Mouse (Mus musculus): ENCODE data around the gene Elf5. TPM values are rescaled to one million over a fixed set of nuclear protein-coding genes. Genes with fewer than 3 reads are reported as not detected.

Gene Elf5
- 1.5 and 2.8 TPM in 2 replicates for polyA plus RNA-seq (2015; fragmentation: Nextera tagmentation; extraction: Ambion mirVana)

- no peaks in the 10 kb centered on the region for H3K9me3 ChIP-seq (replicated peaks)
- no peak within 1 kb of the TSS for H3K4me3 ChIP-seq (replicated peaks)
- no peaks in the 10 kb centered on the region for H3K27me3 ChIP-seq
- no peak within 1 kb of the TSS for H3K4me2 ChIP-seq
- no peaks in the 10 kb centered on the region for H3K36me3 ChIP-seq
- ATAC-seq (replicated peaks; ENCODE audit: low FRiP score) = no peak
- no peak within 1 kb of the TSS for H3K9ac ChIP-seq
- 73% methylated on average over 6 of the region's 6 CpGs for WGBS
- peak within 1 kb of the TSS; percentile 52; the same call in 1 of the 2 replicates for H3K27ac ChIP-seq
- H3K4me1 ChIP-seq = no peaks in the 10 kb centered on the region
Observed at GRCm38 (mm10) chr2:103411348-103411747, at the start of gene Elf5. Elf5 (plus strand) TSS chr2:103411688.

GRCm38 (mm10) chr2:103372541-103372940 lies 38.9 kb upstream of the Elf5 start:
- no peak overlapping the region for H3K4me2 ChIP-seq
- no peak for ATAC-seq (replicated peaks; ENCODE audit: low FRiP score)
- no peaks in the 10 kb centered on the region for H3K9me3 ChIP-seq (replicated peaks)
- no peaks in the 10 kb centered on the region for H3K4me1 ChIP-seq
- no peak overlapping the region for H3K27ac ChIP-seq
- H3K4me3 ChIP-seq (replicated peaks) = no peak overlapping the region
- H3K9ac ChIP-seq = no peak overlapping the region
- 78% methylated on average over 5 of the region's 5 CpGs for WGBS
- no peaks in the 10 kb centered on the region for H3K36me3 ChIP-seq
- H3K27me3 ChIP-seq = no peaks in the 10 kb centered on the region

GRCm38 (mm10) chr2:103379502-103380160 lies 31.9 kb upstream of the Elf5 start:
- Histone ChIP-seq H3K36me3 (no peaks in the 10 kb centered on the region), H3K4me3 (replicated peaks) (no peak overlapping the region), H3K9ac (no peak overlapping the region), H3K27me3 (no peaks in the 10 kb centered on the region), H3K27ac (no peak overlapping the region), H3K9me3 (replicated peaks) (no peaks in the 10 kb centered on the region), H3K4me1 (no peaks in the 10 kb centered on the region), H3K4me2 (no peak overlapping the region)
- 74% methylated on average over 9 of the region's 9 CpGs for WGBS
- no peak for ATAC-seq (replicated peaks; ENCODE audit: low FRiP score)

- Histone ChIP-seq H3K4me1 (no peaks in the 10 kb centered on the region), H3K27me3 (no peaks in the 10 kb centered on the region), H3K4me2 (no peak overlapping the region), H3K27ac (no peak overlapping the region), H3K4me3 (replicated peaks) (no peak overlapping the region), H3K9me3 (replicated peaks) (no peaks in the 10 kb centered on the region), H3K36me3 (no peaks in the 10 kb centered on the region), H3K9ac (no peak overlapping the region)
- 70% methylated on average over 2 of the region's 2 CpGs for WGBS
- no peak for ATAC-seq (replicated peaks; ENCODE audit: low FRiP score)
Observed at GRCm38 (mm10) chr2:103382174-103382573, 29.3 kb upstream of the Elf5 start.

- no peak overlapping the region for H3K4me2 ChIP-seq
- no peak overlapping the region for H3K27ac ChIP-seq
- ATAC-seq (replicated peaks; ENCODE audit: low FRiP score) = no peak
- no peaks in the 10 kb centered on the region for H3K9me3 ChIP-seq (replicated peaks)
- H3K27me3 ChIP-seq = no peaks in the 10 kb centered on the region
- H3K9ac ChIP-seq = no peak overlapping the region
- no peaks in the 10 kb centered on the region for H3K4me1 ChIP-seq
- no peaks in the 10 kb centered on the region for H3K36me3 ChIP-seq
- H3K4me3 ChIP-seq (replicated peaks) = no peak overlapping the region
- 83% methylated on average over 1 of the region's 1 CpGs for WGBS
Observed at GRCm38 (mm10) chr2:103387881-103388280, 23.6 kb upstream of the Elf5 start.

GRCm38 (mm10) chr2:103388311-103388710 lies 23.2 kb upstream of the Elf5 start:
- no peak for ATAC-seq (replicated peaks; ENCODE audit: low FRiP score)
- Histone ChIP-seq H3K4me1 (no peaks in the 10 kb centered on the region), H3K27me3 (no peaks in the 10 kb centered on the region), H3K9me3 (replicated peaks) (no peaks in the 10 kb centered on the region), H3K4me2 (no peak overlapping the region), H3K4me3 (replicated peaks) (no peak overlapping the region), H3K36me3 (no peaks in the 10 kb centered on the region), H3K9ac (no peak overlapping the region), H3K27ac (no peak overlapping the region)
- WGBS = 96% methylated on average over 1 of the region's 1 CpGs

- H3K27ac ChIP-seq = no peak overlapping the region
- ATAC-seq (replicated peaks; ENCODE audit: low FRiP score) = no peak
- no peak overlapping the region for H3K4me2 ChIP-seq
Observed at GRCm38 (mm10) chr2:103390086-103390988, 21.2 kb upstream of the Elf5 start.

GRCm38 (mm10) chr2:103391626-103392025 lies 19.9 kb upstream of the Elf5 start:
- no peaks in the 10 kb centered on the region for H3K9me3 ChIP-seq (replicated peaks)
- H3K27ac ChIP-seq = no peak overlapping the region
- 86% methylated on average over 3 of the region's 4 CpGs for WGBS
- no peaks in the 10 kb centered on the region for H3K36me3 ChIP-seq
- no peak overlapping the region for H3K4me3 ChIP-seq (replicated peaks)
- no peaks in the 10 kb centered on the region for H3K27me3 ChIP-seq
- ATAC-seq (replicated peaks; ENCODE audit: low FRiP score) = no peak
- H3K4me1 ChIP-seq = no peaks in the 10 kb centered on the region
- no peak overlapping the region for H3K9ac ChIP-seq
- no peak overlapping the region for H3K4me2 ChIP-seq

More at GRCm38 (mm10) chr2:103390086-103390988, 21.2 kb upstream of the Elf5 start:
- H3K9ac ChIP-seq = no peak overlapping the region
- no peaks in the 10 kb centered on the region for H3K27me3 ChIP-seq
- H3K4me3 ChIP-seq (replicated peaks) = no peak overlapping the region
- H3K36me3 ChIP-seq = no peaks in the 10 kb centered on the region
- no peaks in the 10 kb centered on the region for H3K4me1 ChIP-seq
- 70% methylated on average over 4 of the region's 4 CpGs for WGBS
- no peaks in the 10 kb centered on the region for H3K9me3 ChIP-seq (replicated peaks)

- no peaks in the 10 kb centered on the region for H3K36me3 ChIP-seq
- no peaks in the 10 kb centered on the region for H3K4me1 ChIP-seq
- H3K9ac ChIP-seq = no peak overlapping the region
- no peak for ATAC-seq (replicated peaks; ENCODE audit: low FRiP score)
- H3K4me2 ChIP-seq = no peak overlapping the region
- H3K4me3 ChIP-seq (replicated peaks) = no peak overlapping the region
- no peak overlapping the region for H3K27ac ChIP-seq
- H3K27me3 ChIP-seq = no peaks in the 10 kb centered on the region
- H3K9me3 ChIP-seq (replicated peaks) = no peaks in the 10 kb centered on the region
- 69% methylated on average over 6 of the region's 6 CpGs for WGBS
Observed at GRCm38 (mm10) chr2:103398110-103398509, 13.4 kb upstream of the Elf5 start.

- 80% methylated on average over 4 of the region's 4 CpGs for WGBS
Observed at GRCm38 (mm10) chr2:103400691-103401090, 10.8 kb upstream of the Elf5 start.

GRCm38 (mm10) chr2:103406239-103406638 lies 5.2 kb upstream of the Elf5 start:
- WGBS = 83% methylated on average over 3 of the region's 3 CpGs
- H3K9me3 ChIP-seq (replicated peaks) = no peaks in the 10 kb centered on the region
- no peak overlapping the region for H3K27ac ChIP-seq
- no peaks in the 10 kb centered on the region for H3K36me3 ChIP-seq
- H3K4me1 ChIP-seq = no peaks in the 10 kb centered on the region
- H3K9ac ChIP-seq = no peak overlapping the region
- H3K4me2 ChIP-seq = no peak overlapping the region
- ATAC-seq (replicated peaks; ENCODE audit: low FRiP score) = no peak
- no peaks in the 10 kb centered on the region for H3K27me3 ChIP-seq
- H3K4me3 ChIP-seq (replicated peaks) = no peak overlapping the region

More at GRCm38 (mm10) chr2:103400691-103401090, 10.8 kb upstream of the Elf5 start:
- Histone ChIP-seq H3K4me2 (no peak overlapping the region), H3K9me3 (replicated peaks) (no peaks in the 10 kb centered on the region), H3K4me1 (no peaks in the 10 kb centered on the region), H3K27ac (no peak overlapping the region), H3K36me3 (no peaks in the 10 kb centered on the region), H3K9ac (no peak overlapping the region), H3K27me3 (no peaks in the 10 kb centered on the region), H3K4me3 (replicated peaks) (no peak overlapping the region)
- no peak for ATAC-seq (replicated peaks; ENCODE audit: low FRiP score)

GRCm38 (mm10) chr2:103411816-103412215 lies 328 bp downstream of the Elf5 start:
- H3K4me3 ChIP-seq (replicated peaks) = no peak overlapping the region
- no peak overlapping the region for H3K4me2 ChIP-seq
- H3K9ac ChIP-seq = no peak overlapping the region
- H3K36me3 ChIP-seq = no peaks in the 10 kb centered on the region
- H3K27ac ChIP-seq = no peak overlapping the region
- H3K4me1 ChIP-seq = no peaks in the 10 kb centered on the region
- no peaks in the 10 kb centered on the region for H3K9me3 ChIP-seq (replicated peaks)
- WGBS = 72% methylated on average over 3 of the region's 3 CpGs
- ATAC-seq (replicated peaks; ENCODE audit: low FRiP score) = 0 out of 2 replicates have a peak, but pooled peaks have one; percentile 59
- no peaks in the 10 kb centered on the region for H3K27me3 ChIP-seq

Measured in kidney, embryonic 15.5 days (tissue).